Mouse (Mus musculus) urinary bladder, postnatal 25 days (tissue): ENCODE results near the gene Cyp2d22.
"Not testable (repeated sequence)": the region's sequence is repeated elsewhere in the genome, so short reads cannot be mapped to it uniquely, and the experiment has no call there.

Source experiments
- DNase-seq: peaks from one replicate; pipeline ENCODE4 v3.0.0; 2022; ENCODE audit warnings: low spot score

Cyp2d22 gene

GRCm38 (mm10) chr15:82379871-82380713 lies at the start of gene Cyp2d22:
Gene Cyp2d22 (minus strand): TSS chr15:82380260.
- peak; percentile 25 for DNase-seq

GRCm38 (mm10) chr15:82423471-82423870 lies 43.4 kb upstream of the Cyp2d22 start:
- no peak for DNase-seq

- DNase-seq, result no peak
These were observed 42.9 kb upstream of the Cyp2d22 start for GRCm38 (mm10) chr15:82422935-82423334.

- no peak for DNase-seq
These were observed 38.6 kb upstream of the Cyp2d22 start for GRCm38 (mm10) chr15:82418616-82419015.

GRCm38 (mm10) chr15:82416797-82417789 lies 37.0 kb upstream of the Cyp2d22 start:
- peak; percentile 60 for DNase-seq

- no peak for DNase-seq
These were observed 27.5 kb upstream of the Cyp2d22 start for GRCm38 (mm10) chr15:82407536-82407935.

- DNase-seq, result no peak
These were observed 26.9 kb upstream of the Cyp2d22 start, which contains the start of gene Cyp2d10 for GRCm38 (mm10) chr15:82406981-82407380. Gene Cyp2d10 (minus strand): TSS chr15:82407195.

- no peak for DNase-seq
These were observed 24.1 kb upstream of the Cyp2d22 start for GRCm38 (mm10) chr15:82404163-82404562.

GRCm38 (mm10) chr15:82403606-82404005 lies 23.5 kb upstream of the Cyp2d22 start:
- DNase-seq, result no peak

- no peak for DNase-seq
These were observed 22.7 kb upstream of the Cyp2d22 start for GRCm38 (mm10) chr15:82402741-82403140.

GRCm38 (mm10) chr15:82402106-82402505 lies 22.0 kb upstream of the Cyp2d22 start:
- no peak for DNase-seq

- no peak for DNase-seq
These were observed 21.5 kb upstream of the Cyp2d22 start for GRCm38 (mm10) chr15:82401516-82401915.

- not testable (repeated sequence) for DNase-seq
These were observed 15.9 kb upstream of the Cyp2d22 start for GRCm38 (mm10) chr15:82395955-82396354.

- DNase-seq, result not testable (repeated sequence)
These were observed 13.9 kb upstream of the Cyp2d22 start, which contains the start of gene Cyp2d11 for GRCm38 (mm10) chr15:82393922-82394321. Gene Cyp2d11 (minus strand): TSS chr15:82394022.

- not testable (repeated sequence) for DNase-seq
These were observed 9.9 kb upstream of the Cyp2d22 start for GRCm38 (mm10) chr15:82389916-82390315.

- no peak for DNase-seq
These were observed 5.7 kb upstream of the Cyp2d22 start for GRCm38 (mm10) chr15:82385729-82386128.

- DNase-seq, result no peak
These were observed 2.4 kb upstream of the Cyp2d22 start for GRCm38 (mm10) chr15:82382441-82382840.

GRCm38 (mm10) chr15:82380714-82381062 lies 628 bp upstream of the Cyp2d22 start:
- no peak for DNase-seq

- no peak for DNase-seq
These were observed 569 bp downstream of the Cyp2d22 start for GRCm38 (mm10) chr15:82379511-82379870.

- no peak for DNase-seq
These were observed 1.5 kb downstream of the Cyp2d22 start for GRCm38 (mm10) chr15:82378261-82379180.

- DNase-seq, result no peak
These were observed 2.4 kb downstream of the Cyp2d22 start for GRCm38 (mm10) chr15:82377701-82378100.
